Mouse (Mus musculus) embryo, embryonic 10.5 days (tissue): ENCODE data around the gene Srgap3.

ENCODE experiments used
- DNase-seq: peaks from one replicate; pipeline ENCODE4 v3.0.0-alpha.2; 2015; ENCODE audit warnings: low spot score

Srgap3 gene

DNA sequence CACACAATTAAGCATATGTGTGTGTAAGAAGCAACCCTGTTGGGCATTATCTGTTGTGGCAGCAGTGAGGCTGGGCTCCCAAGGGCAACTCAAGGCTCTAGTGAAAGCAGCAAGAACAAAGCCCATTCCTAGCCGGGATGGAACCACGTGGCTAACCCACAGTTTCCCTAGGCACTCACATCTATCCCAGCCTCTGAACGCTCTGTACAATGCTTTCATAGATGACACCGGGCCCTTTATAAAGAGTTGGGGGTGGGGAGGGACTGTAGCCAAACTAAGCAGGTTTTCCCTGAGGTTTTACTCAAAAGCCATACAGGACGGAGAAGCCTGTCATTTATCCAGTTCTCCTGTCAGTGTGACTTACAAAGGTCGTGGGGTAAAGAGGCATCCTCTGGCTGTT lies 90.0 kb downstream of the Srgap3 start:
- no peak for DNase-seq

DNA sequence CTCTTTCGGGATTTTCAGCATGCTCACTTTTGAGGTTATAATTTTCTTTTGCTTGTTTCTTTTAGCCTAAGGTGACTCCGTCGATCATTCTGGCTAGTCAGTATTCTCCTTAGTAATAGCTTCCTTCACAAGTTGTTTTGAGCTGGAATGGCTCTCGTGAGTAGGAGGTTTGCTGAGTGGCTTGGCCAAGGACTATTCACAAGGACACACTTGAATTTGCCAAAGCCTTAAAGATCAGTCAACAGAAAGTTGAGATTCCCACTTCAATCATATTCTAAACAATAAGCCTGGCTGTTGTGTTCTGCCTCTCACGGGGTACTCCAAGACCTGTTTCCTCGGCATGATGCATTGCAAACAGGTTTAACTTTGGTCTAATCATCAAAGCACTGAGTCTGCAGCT lies 91.9 kb downstream of the Srgap3 start:
- DNase-seq, result no peak

GRCm38 (mm10) chr6:112852261-112853235 lies 94.5 kb downstream of the Srgap3 start:
- peak; percentile 42 for DNase-seq

DNA sequence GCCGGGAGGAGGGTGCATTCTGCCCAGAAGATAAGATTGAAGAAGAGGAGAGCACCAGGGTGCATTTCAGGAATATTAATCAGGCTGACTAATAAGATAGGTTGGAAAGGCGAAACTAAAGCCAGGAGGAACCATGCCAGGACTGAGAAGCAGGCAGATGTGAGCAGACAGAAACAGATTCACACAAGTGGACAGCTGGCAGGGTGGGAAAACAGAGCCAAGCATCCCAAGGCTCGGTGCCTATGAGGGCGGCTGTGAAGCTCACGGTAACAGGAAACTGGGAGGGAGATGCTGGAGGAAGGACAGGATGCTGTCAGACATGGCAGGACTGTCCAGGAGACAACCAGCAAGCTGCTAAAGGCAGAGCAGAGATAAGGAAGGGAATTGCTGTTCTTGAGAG lies 96.3 kb downstream of the Srgap3 start:
- DNase-seq, result no peak

DNA sequence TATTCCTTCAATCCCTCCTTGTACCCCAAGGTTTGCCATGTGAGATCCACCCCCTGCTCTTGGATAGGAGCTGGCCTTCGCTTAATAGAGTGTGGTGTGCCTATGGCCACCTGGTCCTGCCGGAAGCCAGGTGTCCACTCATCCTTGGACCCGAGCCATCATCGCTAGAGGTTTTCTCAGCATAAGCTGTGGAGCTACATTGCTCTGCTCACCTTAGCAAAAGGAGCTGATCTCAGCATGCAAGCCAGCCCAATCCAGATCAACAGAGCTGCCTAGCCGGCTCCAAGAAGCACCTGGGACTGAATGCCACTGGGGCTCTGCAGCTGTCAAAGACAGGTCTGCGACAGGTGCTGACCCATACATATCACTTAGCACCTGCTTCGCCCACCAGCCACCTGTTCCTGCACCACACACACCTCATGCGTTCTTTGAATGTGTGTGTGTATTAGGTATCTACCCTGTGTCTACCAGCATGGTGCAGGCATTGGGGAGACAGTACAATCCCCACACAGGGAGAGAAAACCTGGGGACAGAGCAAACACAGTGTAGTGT lies 98.4 kb downstream of the Srgap3 start:
- no peak for DNase-seq

DNA sequence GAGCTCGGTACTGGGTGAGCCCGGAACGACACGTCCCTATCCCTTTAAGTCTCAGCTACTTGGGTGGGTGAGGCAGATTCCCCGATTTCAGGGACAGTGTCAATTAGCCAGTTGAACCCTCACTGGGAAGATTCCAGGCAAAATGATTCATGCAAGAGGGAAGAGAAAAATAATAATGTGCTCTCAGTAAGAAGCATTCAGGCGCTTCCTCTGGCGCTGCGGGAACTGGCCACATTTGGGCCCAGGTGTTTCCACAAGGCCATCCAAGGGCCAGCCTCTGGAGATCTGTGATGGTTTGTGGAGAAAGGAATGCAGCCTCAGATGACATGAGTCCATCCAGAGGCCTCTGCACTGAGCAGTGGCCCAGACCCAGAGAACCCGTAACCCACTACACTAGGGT lies 100.2 kb downstream of the Srgap3 start:
- DNase-seq, result no peak

- DNase-seq, result peak; percentile 58
These were observed 104.6 kb downstream of the Srgap3 start for GRCm38 (mm10) chr6:112842426-112842825.

DNA sequence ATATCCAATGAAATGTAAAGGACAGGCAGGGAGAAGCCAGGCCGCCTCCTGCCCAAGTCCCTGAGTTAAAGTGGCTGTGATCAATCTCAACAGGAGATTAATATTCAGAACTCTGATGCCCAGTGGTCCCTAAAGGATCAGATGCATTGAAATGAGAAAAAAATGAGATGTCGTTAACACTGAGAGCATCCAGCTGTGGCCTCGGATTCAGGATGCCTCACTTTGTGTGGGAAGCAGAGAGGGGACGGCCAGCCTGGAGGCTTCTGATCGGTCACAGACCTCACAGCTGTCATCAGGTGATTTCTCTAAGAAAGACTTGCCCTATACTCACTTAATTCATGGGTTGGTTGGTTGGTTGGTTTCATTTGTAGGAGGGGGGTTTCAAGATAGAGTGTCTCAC lies 106.7 kb downstream of the Srgap3 start:
- peak; percentile 32 for DNase-seq

- DNase-seq, result no peak
These were observed 107.7 kb downstream of the Srgap3 start for GRCm38 (mm10) chr6:112839391-112839790.

DNA sequence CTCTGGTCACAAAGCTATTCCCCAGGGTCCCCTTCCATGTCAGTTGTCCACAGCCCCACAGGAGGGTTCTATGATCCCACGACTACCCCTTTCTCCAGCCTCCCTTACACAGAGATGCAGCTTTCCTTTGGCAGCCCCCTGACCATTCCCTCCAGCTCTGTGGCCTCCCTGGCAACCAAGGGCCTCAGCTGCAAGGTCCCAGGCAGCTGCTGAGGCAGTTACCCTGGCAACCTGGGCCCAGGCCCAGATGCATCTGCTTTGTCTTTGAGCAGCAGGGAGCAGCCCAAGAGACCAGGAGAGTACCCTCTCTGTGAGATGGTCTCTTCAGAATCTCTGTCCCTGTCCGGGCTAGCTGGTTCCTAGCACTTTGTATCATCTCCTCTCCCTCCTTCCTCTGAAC lies 108.2 kb downstream of the Srgap3 start:
- peak; percentile 80 for DNase-seq

DNA sequence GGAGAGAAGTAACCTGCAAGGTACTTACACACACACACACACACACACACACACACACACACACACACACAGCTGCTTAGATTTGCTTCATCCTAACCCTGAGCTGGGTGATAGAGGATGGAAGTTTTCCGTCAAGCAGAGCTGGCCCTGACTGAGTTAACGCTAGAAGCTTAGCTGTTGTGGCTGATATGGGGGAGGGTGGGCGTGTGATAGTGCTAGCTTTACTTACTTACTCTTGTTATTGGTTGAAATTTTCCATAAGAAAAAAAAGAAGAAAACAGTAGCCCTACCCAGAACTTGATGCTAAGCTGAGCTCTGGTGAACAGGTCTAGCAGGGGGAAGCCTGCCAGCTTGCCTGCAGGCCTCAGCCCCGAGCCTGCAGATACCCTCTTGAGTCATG lies 110.4 kb downstream of the Srgap3 start:
- DNase-seq, result no peak

GRCm38 (mm10) chr6:112835413-112835812 lies 111.7 kb downstream of the Srgap3 start:
- DNase-seq, result no peak

- no peak for DNase-seq
These were observed 112.6 kb downstream of the Srgap3 start for GRCm38 (mm10) chr6:112834430-112834829.

DNA sequence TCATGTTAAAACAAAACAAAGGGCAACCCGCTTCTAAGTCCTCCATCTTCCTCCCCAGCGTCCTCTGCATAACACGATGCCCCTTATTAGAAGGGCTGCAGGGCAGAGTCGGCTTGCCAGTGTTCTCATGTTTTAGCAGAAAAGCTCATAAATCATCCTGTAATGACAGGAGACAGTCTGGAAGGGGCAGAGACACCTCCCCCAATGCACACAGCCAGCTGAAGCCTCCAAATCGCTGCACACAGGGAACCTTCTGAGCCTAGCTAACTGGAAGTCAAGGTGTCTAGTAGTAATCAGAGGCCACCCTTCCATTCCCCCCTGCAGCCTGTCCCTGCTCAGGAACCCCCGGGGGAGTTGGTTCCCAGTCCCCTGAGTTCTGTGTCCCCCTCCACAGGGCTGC lies 113.3 kb downstream of the Srgap3 start:
- DNase-seq, result no peak

- no peak for DNase-seq
These were observed 117.9 kb downstream of the Srgap3 start for GRCm38 (mm10) chr6:112829196-112829595.

- no peak for DNase-seq
These were observed 118.6 kb downstream of the Srgap3 start for GRCm38 (mm10) chr6:112828420-112828819.

- no peak for DNase-seq
These were observed 121.4 kb downstream of the Srgap3 start for GRCm38 (mm10) chr6:112825657-112826056.

- DNase-seq, result no peak
These were observed 124.0 kb downstream of the Srgap3 start for GRCm38 (mm10) chr6:112823096-112823495.

DNA sequence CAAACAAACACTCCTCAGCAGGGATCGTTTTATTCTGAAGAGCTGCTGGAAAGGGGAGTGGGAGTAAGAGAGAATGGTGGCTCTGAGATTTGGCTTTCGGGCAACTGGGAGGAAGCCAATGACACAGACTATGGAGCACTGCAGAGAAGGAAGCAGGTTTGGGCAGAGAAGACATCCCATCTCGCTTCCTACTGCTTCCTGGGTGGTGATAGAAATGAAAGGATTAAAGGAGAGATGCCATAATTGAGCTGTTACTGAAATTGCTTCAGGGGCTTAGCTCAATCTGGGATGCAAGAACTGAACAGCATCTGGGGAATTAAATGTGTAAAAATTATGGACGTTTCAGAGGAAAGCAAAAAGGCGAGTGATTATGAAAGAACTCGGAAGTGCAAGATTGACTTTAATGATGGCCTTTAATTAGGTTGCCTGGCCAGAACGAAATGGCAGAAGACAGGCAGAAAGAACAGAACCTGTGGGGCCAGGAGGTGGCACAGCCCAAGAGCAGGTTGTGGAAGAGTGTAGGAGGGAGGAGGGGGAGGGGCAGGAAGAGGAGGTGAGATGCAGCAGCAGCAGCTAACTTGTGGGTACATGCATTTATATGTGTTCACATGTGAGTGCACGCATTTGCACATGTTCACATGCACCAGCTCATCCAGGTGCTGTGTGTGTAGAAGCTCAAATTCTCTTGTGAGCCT lies 126.6 kb downstream of the Srgap3 start:
- no peak for DNase-seq

GRCm38 (mm10) chr6:112818403-112818901 lies 128.6 kb downstream of the Srgap3 start:
- no peak for DNase-seq

DNA sequence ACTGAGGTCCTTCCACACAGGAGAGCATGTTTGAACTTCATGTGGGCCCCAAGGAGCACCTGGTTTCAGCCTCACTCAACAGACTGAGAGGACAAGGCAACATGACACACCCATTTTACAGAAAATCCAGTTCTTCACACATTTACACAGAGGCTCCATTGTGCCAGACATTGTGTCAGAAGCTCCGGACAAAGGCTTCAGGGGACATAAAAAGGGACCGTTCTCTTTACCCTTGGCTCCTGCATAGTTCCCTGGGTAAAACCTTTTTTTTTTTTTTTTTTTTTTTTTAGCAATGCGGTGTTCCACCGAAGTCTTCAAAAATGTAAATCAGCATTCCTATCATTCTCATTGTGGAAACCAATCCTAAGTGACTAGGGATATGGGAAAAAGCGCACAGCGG lies 131.5 kb downstream of the Srgap3 start:
- DNase-seq, result no peak

DNA sequence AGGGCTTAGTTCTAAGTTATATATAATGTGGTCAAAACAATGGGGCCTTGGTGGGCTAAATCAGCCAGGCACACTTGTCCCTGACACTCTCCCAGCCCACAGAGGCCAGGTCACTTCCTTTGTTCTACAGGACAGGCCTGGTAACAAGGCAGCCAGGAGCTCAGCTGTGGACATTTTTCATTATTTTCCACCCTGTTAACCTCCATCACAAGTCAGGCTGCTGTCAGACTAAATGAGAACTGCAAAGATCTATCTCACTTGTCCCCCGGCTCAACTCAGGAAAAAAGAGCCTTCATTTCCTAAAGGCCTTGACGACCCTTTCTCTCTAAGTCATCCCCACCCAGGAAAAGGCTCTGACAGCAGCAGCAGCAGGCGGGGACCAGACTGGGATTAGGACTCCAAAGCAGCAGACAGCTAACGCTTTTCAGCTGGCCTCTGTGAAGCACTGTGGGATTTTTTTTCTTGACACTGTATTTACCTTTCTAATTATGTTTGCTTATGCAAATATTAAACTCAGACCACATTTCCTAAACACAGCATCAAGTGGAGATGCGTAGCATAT lies 132.5 kb downstream of the Srgap3 start:
- DNase-seq, result peak; percentile 49
